Mouse (Mus musculus): ENCODE data around the gene Olfr281. TPM values are rescaled to one million over a fixed set of nuclear protein-coding genes. Genes with fewer than 3 reads are reported as not detected.
"Not testable (repeated sequence)": the region's sequence is repeated elsewhere in the genome, so short reads cannot be mapped to it uniquely, and the experiment has no call there.

Olfr281 gene
- not detected in 2 replicates for total RNA-seq (2014; fragmentation: Nextera tagmentation)
- 0.11 and 0.17 TPM in 2 replicates for total RNA-seq (2017)
- not detected in 2 replicates for polyA plus RNA-seq (2012)

- H3K9me3 ChIP-seq (replicated peaks), result no peaks in the 10 kb centered on the region
- H3K27me3 ChIP-seq (ENCODE audit: insufficient read depth, low read length), result peaks cover 9% of the 10 kb centered on the region; the same call in 1 of the 2 replicates
- no peaks in the 10 kb centered on the region for H3K36me3 ChIP-seq (replicated peaks)
- no peak for DNase-seq (ENCODE audit: low spot score)
- H3K4me1 ChIP-seq (ENCODE audit: insufficient read depth, low read depth, low read length), result no peaks in the 10 kb centered on the region
- no peak for ATAC-seq (ENCODE audit: extremely low read depth, insufficient number of reproducible peaks, low FRiP score, poor library complexity, severe bottlenecking)
- no peak for TF ChIP-seq CTCF (IDR thresholded peaks at IDR 0.05; ENCODE audit: low read depth, low read length)
- no peak for TF ChIP-seq POLR2AphosphoS5 (IDR thresholded peaks at IDR 0.05; ENCODE audit: insufficient replicate concordance, low read depth, low read length)
- TF ChIP-seq TAL1 (conservative IDR thresholded peaks at IDR 0.05; ENCODE audit: low read depth, low read length), result no peak
- TF ChIP-seq GATA2 (IDR thresholded peaks at IDR 0.05; ENCODE audit: borderline replicate concordance, low read depth, low read length), result no peak
- TF ChIP-seq GATA1 (IDR thresholded peaks at IDR 0.05; ENCODE audit: borderline replicate concordance, low read length), result no peak
- H3K4me3 ChIP-seq (ENCODE audit: low read depth, low read length), result no peak within 1 kb of the TSS
Measured at GRCm38 (mm10) chr15:98452288-98452687, at the start of gene Olfr281. Gene Olfr281, plus strand, starts transcription at chr15:98452588.

GRCm38 (mm10) chr15:98408406-98409060, 43.9 kb upstream of the Olfr281 start:
- H3K36me3 ChIP-seq (replicated peaks), result no peaks in the 10 kb centered on the region
- no peaks in the 10 kb centered on the region for H3K9me3 ChIP-seq (replicated peaks)
- H3K4me3 ChIP-seq (ENCODE audit: low read depth, low read length), result no peak overlapping the region
- no peak for DNase-seq (ENCODE audit: low spot score)
- no peaks in the 10 kb centered on the region for H3K27me3 ChIP-seq (ENCODE audit: insufficient read depth, low read length)
- no peaks in the 10 kb centered on the region for H3K4me1 ChIP-seq (ENCODE audit: insufficient read depth, low read depth, low read length)
- no peak for ATAC-seq (ENCODE audit: extremely low read depth, insufficient number of reproducible peaks, low FRiP score, poor library complexity, severe bottlenecking)
- TF ChIP-seq CTCF (IDR thresholded peaks at IDR 0.05; ENCODE audit: low read depth, low read length) (no peak), POLR2AphosphoS5 (IDR thresholded peaks at IDR 0.05; ENCODE audit: insufficient replicate concordance, low read depth, low read length) (no peak), GATA1 (IDR thresholded peaks at IDR 0.05; ENCODE audit: borderline replicate concordance, low read length) (no peak), TAL1 (conservative IDR thresholded peaks at IDR 0.05; ENCODE audit: low read depth, low read length) (no peak), GATA2 (IDR thresholded peaks at IDR 0.05; ENCODE audit: borderline replicate concordance, low read depth, low read length) (no peak)

- Histone ChIP-seq H3K4me1 (ENCODE audit: insufficient read depth, low read depth, low read length) (no peaks in the 10 kb centered on the region), H3K27me3 (ENCODE audit: insufficient read depth, low read length) (no peaks in the 10 kb centered on the region), H3K4me3 (ENCODE audit: low read depth, low read length) (no peak overlapping the region), H3K36me3 (replicated peaks) (no peaks in the 10 kb centered on the region), H3K9me3 (replicated peaks) (no peaks in the 10 kb centered on the region)
- no peak for ATAC-seq (ENCODE audit: extremely low read depth, insufficient number of reproducible peaks, low FRiP score, poor library complexity, severe bottlenecking)
- no peak for DNase-seq (ENCODE audit: low spot score)
- no peak for TF ChIP-seq TAL1 (conservative IDR thresholded peaks at IDR 0.05; ENCODE audit: low read depth, low read length)
- TF ChIP-seq CTCF (IDR thresholded peaks at IDR 0.05; ENCODE audit: low read depth, low read length), result no peak
- TF ChIP-seq GATA1 (IDR thresholded peaks at IDR 0.05; ENCODE audit: borderline replicate concordance, low read length), result no peak
- TF ChIP-seq GATA2 (IDR thresholded peaks at IDR 0.05; ENCODE audit: borderline replicate concordance, low read depth, low read length), result no peak
- TF ChIP-seq POLR2AphosphoS5 (IDR thresholded peaks at IDR 0.05; ENCODE audit: insufficient replicate concordance, low read depth, low read length), result no peak
Measured at GRCm38 (mm10) chr15:98409635-98410034, 42.8 kb upstream of the Olfr281 start.

- DNase-seq (ENCODE audit: low spot score) (no peak), ATAC-seq (ENCODE audit: extremely low read depth, insufficient number of reproducible peaks, low FRiP score, poor library complexity, severe bottlenecking) (no peak)
- H3K27me3 ChIP-seq (ENCODE audit: insufficient read depth, low read length), result no peaks in the 10 kb centered on the region
- H3K4me3 ChIP-seq (ENCODE audit: low read depth, low read length), result no peak overlapping the region
- TF ChIP-seq POLR2AphosphoS5 (IDR thresholded peaks at IDR 0.05; ENCODE audit: insufficient replicate concordance, low read depth, low read length) (no peak), GATA1 (IDR thresholded peaks at IDR 0.05; ENCODE audit: borderline replicate concordance, low read length) (no peak), CTCF (IDR thresholded peaks at IDR 0.05; ENCODE audit: low read depth, low read length) (no peak), GATA2 (IDR thresholded peaks at IDR 0.05; ENCODE audit: borderline replicate concordance, low read depth, low read length) (no peak), TAL1 (conservative IDR thresholded peaks at IDR 0.05; ENCODE audit: low read depth, low read length) (no peak)
- no peaks in the 10 kb centered on the region for H3K9me3 ChIP-seq (replicated peaks)
- no peaks in the 10 kb centered on the region for H3K4me1 ChIP-seq (ENCODE audit: insufficient read depth, low read depth, low read length)
- no peaks in the 10 kb centered on the region for H3K36me3 ChIP-seq (replicated peaks)
Measured at GRCm38 (mm10) chr15:98410249-98410648, 42.1 kb upstream of the Olfr281 start.

GRCm38 (mm10) chr15:98415996-98416395, 36.4 kb upstream of the Olfr281 start:
- Histone ChIP-seq H3K4me1 (ENCODE audit: insufficient read depth, low read depth, low read length) (no peaks in the 10 kb centered on the region), H3K27me3 (ENCODE audit: insufficient read depth, low read length) (no peaks in the 10 kb centered on the region), H3K36me3 (replicated peaks) (no peaks in the 10 kb centered on the region), H3K4me3 (ENCODE audit: low read depth, low read length) (no peak overlapping the region), H3K9me3 (replicated peaks) (no peaks in the 10 kb centered on the region)
- no peak for ATAC-seq (ENCODE audit: extremely low read depth, insufficient number of reproducible peaks, low FRiP score, poor library complexity, severe bottlenecking)
- DNase-seq (ENCODE audit: low spot score), result no peak
- no peak for TF ChIP-seq GATA2 (IDR thresholded peaks at IDR 0.05; ENCODE audit: borderline replicate concordance, low read depth, low read length)
- no peak for TF ChIP-seq TAL1 (conservative IDR thresholded peaks at IDR 0.05; ENCODE audit: low read depth, low read length)
- no peak for TF ChIP-seq CTCF (IDR thresholded peaks at IDR 0.05; ENCODE audit: low read depth, low read length)
- no peak for TF ChIP-seq POLR2AphosphoS5 (IDR thresholded peaks at IDR 0.05; ENCODE audit: insufficient replicate concordance, low read depth, low read length)
- no peak for TF ChIP-seq GATA1 (IDR thresholded peaks at IDR 0.05; ENCODE audit: borderline replicate concordance, low read length)

- not testable (repeated sequence) for H3K27me3 ChIP-seq (ENCODE audit: insufficient read depth, low read length); H3K4me3 ChIP-seq (ENCODE audit: low read depth, low read length); H3K9me3 ChIP-seq (replicated peaks); H3K4me1 ChIP-seq (ENCODE audit: insufficient read depth, low read depth, low read length); H3K36me3 ChIP-seq (replicated peaks); ATAC-seq (ENCODE audit: extremely low read depth, insufficient number of reproducible peaks, low FRiP score, poor library complexity, severe bottlenecking); DNase-seq (ENCODE audit: low spot score)
Measured at GRCm38 (mm10) chr15:98416802-98417201, 35.6 kb upstream of the Olfr281 start.

- H3K4me3 ChIP-seq (ENCODE audit: low read depth, low read length); ATAC-seq (ENCODE audit: extremely low read depth, insufficient number of reproducible peaks, low FRiP score, poor library complexity, severe bottlenecking); H3K4me1 ChIP-seq (ENCODE audit: insufficient read depth, low read depth, low read length); H3K36me3 ChIP-seq (replicated peaks); H3K9me3 ChIP-seq (replicated peaks); H3K27me3 ChIP-seq (ENCODE audit: insufficient read depth, low read length); DNase-seq (ENCODE audit: low spot score): not testable (repeated sequence)
Measured at GRCm38 (mm10) chr15:98417285-98417684, 35.1 kb upstream of the Olfr281 start.

All from G1E (cell line).